Mouse (Mus musculus) thymus, adult 2 months (tissue): ENCODE measurements at regions not wholly inside any gene's neighbourhood (a gene's known extent, or its start where the extent isn't known, plus 50 kb on each side); places are given as distances from the start of the nearest gene placed in this dataset.

Source experiments
- DNase-seq: peaks from one replicate; pipeline ENCODE4 v3.0.0; 2021
- H3K27ac ChIP-seq: fragments of 200-500 bp; 2 replicates; pipeline ENCODE4 v1.5.1; 2012; ENCODE audit warnings: low read length, control low read depth; ENCODE audit not compliant: control insufficient read depth, insufficient read depth
- H3K27me3 ChIP-seq: fragments of 200-500 bp; 2 replicates; pipeline ENCODE4 v1.6.1; 2012; ENCODE audit warnings: mild to moderate bottlenecking, low read length, moderate library complexity, mixed read lengths; ENCODE audit not compliant: control insufficient read depth, insufficient read depth
- H3K36me3 ChIP-seq: fragments of 200-500 bp; 2 replicates; pipeline ENCODE4 v1.6.1; 2012; ENCODE audit warnings: mild to moderate bottlenecking, low read length, moderate library complexity; ENCODE audit not compliant: control insufficient read depth, insufficient read depth
- H3K4me1 ChIP-seq: fragments of 200-500 bp; replicated peaks from 2 replicates; pipeline ENCODE4 v1.6.1; 2012; ENCODE audit warnings: low read length; ENCODE audit not compliant: control insufficient read depth, insufficient read depth
- H3K4me3 ChIP-seq: fragments of 200-500 bp; 2 replicates; pipeline ENCODE4 v1.5.1; 2012; ENCODE audit warnings: mild to moderate bottlenecking, low read length, control low read depth, moderate library complexity; ENCODE audit not compliant: control insufficient read depth, insufficient read depth
- CTCF ChIP-seq: fragments of 200-500 bp; IDR thresholded peaks from 2 replicates; pipeline ENCODE4 v1.5.1; 2012; ENCODE audit warnings: mild to moderate bottlenecking, control low read depth, low read length, moderate library complexity, borderline replicate concordance; ENCODE audit not compliant: control insufficient read depth, poor library complexity, insufficient read depth; ENCODE audit errors: extremely low read depth
- POLR2A ChIP-seq: fragments of 200-500 bp; IDR thresholded peaks from 2 replicates; pipeline ENCODE4 v1.6.1; 2012; ENCODE audit warnings: mild to moderate bottlenecking, low read length, control low read depth, moderate library complexity; ENCODE audit not compliant: control insufficient read depth, poor library complexity, insufficient read depth; ENCODE audit errors: extremely low read depth
- WGBS: fragments of 180-500 bp; shearing (Covaris S2); methylation state at CpG from one replicate; pipeline ENCODE4 v1.1.7; 2018; 5-methylcytosine and 5-hydroxymethylcytosine counted together

GRCm38 (mm10) chr13:71550109-71550508 lies 413.4 kb downstream of the Irx1 start:
- 85% methylated on average over 1 of the region's 1 CpGs for WGBS
- Histone ChIP-seq H3K27me3 (no peaks in the 10 kb centered on the region), H3K36me3 (no peaks in the 10 kb centered on the region), H3K4me1 (no peaks in the 10 kb centered on the region), H3K4me3 (no peak overlapping the region), H3K27ac (no peak overlapping the region)
- TF ChIP-seq CTCF, result no peak
- no peak for TF ChIP-seq POLR2A
- no peak for DNase-seq

DNA sequence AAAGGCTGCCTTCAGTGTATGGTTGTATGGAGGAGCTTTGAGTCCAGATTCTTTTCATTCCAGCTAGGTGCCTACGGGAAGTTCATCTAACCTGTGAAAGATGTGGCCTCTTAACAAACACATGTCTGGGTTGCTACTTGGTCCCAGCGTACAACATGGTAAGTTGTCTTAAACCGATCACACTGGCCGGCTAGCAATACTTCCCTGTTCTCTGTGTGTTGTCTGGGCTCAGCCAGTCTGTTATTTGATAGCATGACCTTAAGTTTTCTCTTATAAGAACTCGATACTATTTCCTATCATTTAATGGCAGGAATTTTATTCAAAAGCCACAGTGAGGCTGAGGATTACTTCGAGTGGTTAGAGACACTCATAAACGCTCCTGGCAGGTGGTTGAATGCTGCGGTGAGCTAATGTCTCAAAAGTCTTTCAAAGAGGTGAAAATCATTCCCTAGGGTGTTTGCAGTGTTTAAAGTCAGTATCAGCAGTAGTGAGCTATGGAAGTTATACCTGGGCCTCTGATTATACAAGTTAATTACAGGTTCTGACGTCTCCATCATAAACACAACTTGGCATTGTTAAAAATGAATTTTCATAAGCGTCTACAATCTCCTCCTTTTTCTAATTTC lies 414.2 kb downstream of the Irx1 start:
- 87% methylated on average over 10 of the region's 10 CpGs for WGBS
- Histone ChIP-seq H3K4me3 (no peak overlapping the region), H3K27ac (no peak overlapping the region), H3K4me1 (no peaks in the 10 kb centered on the region), H3K27me3 (no peaks in the 10 kb centered on the region), H3K36me3 (no peaks in the 10 kb centered on the region)
- no peak for TF ChIP-seq CTCF
- no peak for TF ChIP-seq POLR2A
- DNase-seq, result no peak

DNA sequence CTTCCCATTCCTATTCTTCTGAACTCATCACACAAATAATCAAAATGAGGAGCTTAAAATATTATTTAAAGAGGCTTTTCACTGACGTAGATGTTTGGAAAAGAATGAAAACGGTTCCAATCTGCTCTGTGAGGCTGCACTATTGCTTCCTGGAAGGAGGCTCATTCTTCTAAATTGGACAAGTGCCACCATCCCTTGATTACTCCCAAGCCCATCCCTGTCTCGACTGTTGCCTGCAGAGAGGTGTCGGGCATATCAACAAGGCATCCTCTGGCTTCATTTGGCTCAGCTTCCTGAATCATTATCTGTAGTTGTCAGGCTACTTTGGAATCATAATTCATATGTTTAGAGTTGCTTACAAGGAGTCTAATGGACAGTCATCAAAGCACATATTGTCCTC lies 425.3 kb downstream of the Irx1 start:
- TF ChIP-seq POLR2A (no peak), CTCF (no peak)
- no peak overlapping the region for H3K27ac ChIP-seq
- no peaks in the 10 kb centered on the region for H3K4me1 ChIP-seq
- no peak overlapping the region for H3K4me3 ChIP-seq
- no peaks in the 10 kb centered on the region for H3K36me3 ChIP-seq
- no peak for DNase-seq
- 65% methylated on average over 4 of the region's 4 CpGs for WGBS
- H3K27me3 ChIP-seq, result no peaks in the 10 kb centered on the region

- no peaks in the 10 kb centered on the region for H3K4me1 ChIP-seq
- no peaks in the 10 kb centered on the region for H3K27me3 ChIP-seq
- H3K36me3 ChIP-seq, result no peaks in the 10 kb centered on the region
- 79% methylated on average over 7 of the region's 7 CpGs for WGBS
- DNase-seq, result no peak
- no peak overlapping the region for H3K4me3 ChIP-seq
- TF ChIP-seq POLR2A, result no peak
- no peak for TF ChIP-seq CTCF
- no peak overlapping the region for H3K27ac ChIP-seq
These were observed 430.6 kb downstream of the Irx1 start for GRCm38 (mm10) chr13:71532796-71533351.

GRCm38 (mm10) chr13:71529397-71530122 lies 434.0 kb downstream of the Irx1 start:
- H3K4me3 ChIP-seq, result no peak overlapping the region
- H3K36me3 ChIP-seq, result no peaks in the 10 kb centered on the region
- no peak for DNase-seq
- 63% methylated on average over 14 of the region's 14 CpGs for WGBS
- no peak overlapping the region for H3K27ac ChIP-seq
- no peaks in the 10 kb centered on the region for H3K4me1 ChIP-seq
- no peaks in the 10 kb centered on the region for H3K27me3 ChIP-seq
- no peak for TF ChIP-seq CTCF
- no peak for TF ChIP-seq POLR2A

DNA sequence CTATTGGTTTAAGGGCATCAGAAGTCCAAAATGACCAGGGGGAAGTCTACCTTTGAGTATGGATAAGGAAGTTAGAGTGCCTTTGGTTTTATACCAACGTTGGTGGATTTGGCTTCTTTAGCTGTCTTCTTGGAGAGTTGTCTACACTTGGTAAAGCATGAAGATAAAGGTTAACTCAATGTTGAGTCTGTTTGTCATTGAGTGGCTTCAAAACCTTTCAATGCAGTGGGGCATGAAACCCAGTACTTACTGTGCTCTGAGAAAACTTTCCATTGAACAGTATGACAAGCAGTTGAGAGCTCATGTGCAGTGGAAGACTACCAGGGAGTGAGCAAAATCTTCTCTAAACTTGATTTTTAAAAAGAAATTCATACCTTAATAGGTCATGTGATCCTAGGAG lies 445.7 kb downstream of the Irx1 start:
- 88% methylated on average over 1 of the region's 1 CpGs for WGBS
- no peak for DNase-seq
- no peak overlapping the region for H3K27ac ChIP-seq

More for the DNA sequence above, 445.7 kb downstream of the Irx1 start:
- no peaks in the 10 kb centered on the region for H3K4me1 ChIP-seq
- no peak overlapping the region for H3K4me3 ChIP-seq
- no peak for TF ChIP-seq POLR2A
- TF ChIP-seq CTCF, result no peak
- H3K27me3 ChIP-seq, result no peaks in the 10 kb centered on the region
- H3K36me3 ChIP-seq, result no peaks in the 10 kb centered on the region
